Mouse (Mus musculus): ENCODE results near the gene Stap1. TPM values are rescaled to one million over a fixed set of nuclear protein-coding genes. Genes with fewer than 3 reads are reported as not detected.

Stap1 gene
- 10 to 100 TPM; 55.8 to 57.1 TPM for total RNA-seq (2023)

DNA sequence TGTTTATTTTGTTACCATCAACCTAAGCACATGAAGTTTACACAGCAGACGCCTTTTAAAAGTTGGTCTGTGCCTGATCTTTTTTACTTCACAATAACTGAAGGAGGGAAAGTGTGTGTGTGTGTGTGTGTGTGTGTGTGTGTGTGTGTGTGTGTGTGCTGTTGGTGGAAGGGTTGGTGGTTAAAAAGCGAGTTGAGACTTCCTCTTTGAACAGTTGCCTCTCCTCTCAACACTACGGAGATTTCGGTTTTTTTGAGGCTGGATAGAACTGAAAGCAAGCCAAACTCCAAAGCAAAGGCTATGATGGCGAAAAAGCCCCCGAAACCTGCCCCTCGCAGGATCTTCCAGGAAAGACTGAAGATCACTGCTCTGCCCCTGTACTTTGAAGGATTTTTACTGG, at the start of gene Stap1:
Gene Stap1, plus strand, starts transcription at position 209 of the 400 bp plus-strand sequence.

DNA sequence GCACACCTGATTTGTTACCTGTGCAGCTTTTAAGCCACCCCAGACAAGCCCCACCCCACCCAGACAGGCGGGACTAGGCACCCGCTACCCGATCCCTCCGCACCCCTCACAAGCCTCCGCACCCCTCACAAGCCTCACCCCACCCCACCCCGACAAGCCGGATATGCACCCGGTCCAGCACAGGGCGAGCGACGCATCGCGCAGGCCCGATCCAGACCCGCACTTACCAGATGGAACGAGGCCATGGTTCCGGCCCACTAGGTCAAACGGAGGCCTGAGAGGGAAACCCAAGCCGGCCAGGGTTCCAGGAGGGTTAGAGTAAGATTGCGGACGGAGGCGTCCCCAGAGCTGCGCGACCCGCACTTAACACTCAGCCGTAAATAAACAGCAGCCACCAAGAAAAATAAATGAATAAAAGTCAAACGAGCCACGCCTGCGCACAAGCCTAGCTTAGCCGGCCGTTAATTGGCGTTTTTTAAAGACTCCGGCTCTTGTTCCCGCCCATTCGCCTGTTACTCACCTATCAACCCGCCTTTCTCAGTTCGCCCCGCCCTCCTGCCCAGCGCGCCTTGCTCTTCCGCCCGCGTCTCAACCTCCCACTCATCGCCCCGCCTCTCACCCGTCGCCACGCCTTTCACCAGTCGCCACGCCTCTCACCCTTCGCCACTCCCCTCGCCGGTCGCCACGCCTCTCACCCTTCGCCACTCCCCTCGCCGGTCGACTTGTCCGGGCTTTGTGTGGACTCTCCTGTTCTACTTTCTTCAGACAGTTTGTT, 6.3 kb upstream of the Stap1 start, which contains the start of gene Cenpc1:
Gene Cenpc1, minus strand, starts transcription at position 483 of the 775 bp plus-strand sequence.

Other genes starting within 250 kb of the Stap1 start
- gene Cenpc1, start 6.2 kb upstream of the Stap1 start, total RNA-seq (2023): 10 to 100 TPM; 17.8 to 21.2 TPM
- 10 to 100 TPM in 1 of 2 experiments, 1 to 10 TPM in 1; 9.6 to 10.4 TPM for gene Uba6, start 101.1 kb downstream of the Stap1 start, total RNA-seq (2023)
- gene Gnrhr, start 126.2 kb downstream of the Stap1 start, total RNA-seq (2023): not detected
- not detected for gene Tmprss11c, start 217.6 kb downstream of the Stap1 start, total RNA-seq (2023)

All from neutrophil, adult 83 days (primary cell).